Mouse (Mus musculus): ENCODE measurements around the gene Gm17455.

Gene Gm17455

GRCm38 (mm10) chr10:60373937-60374578 is 25.5 kb upstream of the Gm17455 start:
- peak; percentile 53 to 83 for DNase-seq

DNA sequence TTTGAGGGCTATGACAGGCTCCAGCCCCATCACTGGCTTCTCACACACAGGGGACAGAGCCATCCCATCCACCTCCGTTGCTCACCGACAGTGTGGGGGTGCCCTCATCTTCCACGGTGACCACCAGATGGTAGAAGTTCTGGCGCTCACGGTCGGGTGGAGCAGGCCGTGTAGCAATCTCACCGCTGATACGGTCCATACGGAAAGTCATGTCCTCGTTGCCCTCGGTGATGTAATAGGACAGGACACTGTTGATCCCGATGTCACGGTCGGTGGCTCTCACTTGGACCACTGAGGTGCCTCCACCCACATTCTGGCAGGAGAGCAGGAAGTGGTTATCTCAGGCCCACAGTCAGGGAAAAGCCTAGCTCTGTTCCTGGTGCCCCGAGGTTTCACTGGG is 22.8 kb upstream of the Gm17455 start:
- DNase-seq, result no peak

GRCm38 (mm10) chr10:60379419-60379957 is 20.0 kb upstream of the Gm17455 start:
- DNase-seq, result no peak

GRCm38 (mm10) chr10:60380229-60380628 is 19.3 kb upstream of the Gm17455 start:
- no peak for DNase-seq

DNA sequence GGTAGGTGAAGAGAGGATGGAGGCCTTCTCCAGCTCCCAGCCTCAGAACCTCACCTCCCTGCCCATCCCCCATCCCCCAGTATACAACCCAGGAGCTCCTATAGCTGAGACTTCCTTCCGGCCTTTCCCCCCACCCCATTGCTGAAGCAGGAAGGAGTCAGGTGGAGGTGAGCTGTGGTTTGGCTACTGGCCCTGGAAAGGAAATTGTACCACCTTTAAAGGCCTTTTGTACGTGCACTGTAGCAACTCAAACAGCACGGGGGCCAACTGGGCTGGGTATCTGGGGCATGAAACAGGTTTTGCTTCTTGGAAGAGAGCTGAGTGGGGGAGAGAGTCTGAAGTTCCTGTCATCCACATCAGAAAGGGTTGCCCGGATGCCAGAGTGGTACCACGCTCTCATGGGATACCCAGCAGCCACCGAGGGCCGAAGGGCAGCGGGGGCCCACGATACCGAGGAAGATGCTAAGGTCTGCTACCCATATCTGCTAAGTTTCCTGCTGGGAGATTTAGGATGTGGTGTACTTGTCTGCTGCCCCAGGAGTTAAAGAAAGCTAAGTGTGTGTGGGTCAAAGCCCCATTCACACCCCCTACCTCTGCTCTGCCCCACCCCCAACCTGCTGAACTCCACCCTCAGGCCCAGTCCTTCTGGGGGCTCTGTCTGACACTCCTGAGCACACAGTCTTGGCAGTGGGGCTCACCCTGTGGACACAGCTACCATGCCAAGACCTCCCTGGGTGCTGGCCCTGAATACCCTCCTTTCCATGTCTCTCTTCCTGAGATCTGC is 18.2 kb upstream of the Gm17455 start:
- DNase-seq, result no peak

GRCm38 (mm10) chr10:60388332-60388731 is 11.2 kb upstream of the Gm17455 start:
- no peak for DNase-seq

DNA sequence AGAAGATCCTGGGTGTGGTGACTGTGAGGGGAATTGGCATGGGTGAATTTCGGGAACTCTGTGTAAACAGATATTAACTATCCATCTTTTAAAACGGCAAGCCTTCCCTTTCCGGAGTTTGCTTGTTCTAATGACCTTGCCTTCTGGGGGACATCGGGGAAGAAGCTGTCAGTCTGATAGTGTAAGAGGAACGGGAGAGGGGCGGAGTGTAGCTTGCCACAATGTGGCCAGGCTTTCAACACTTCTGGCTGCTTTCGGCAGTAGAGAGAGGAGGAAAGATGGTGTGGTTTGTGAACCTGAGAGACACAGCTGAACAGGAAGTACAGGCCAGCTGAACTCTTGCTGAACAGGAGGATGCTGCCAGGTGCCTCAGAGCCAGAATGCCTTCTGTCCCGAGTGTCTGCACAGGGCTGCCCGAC is 10.1 kb upstream of the Gm17455 start:
- peak in 1 of 2 experiments; percentile 9 for DNase-seq

DNA sequence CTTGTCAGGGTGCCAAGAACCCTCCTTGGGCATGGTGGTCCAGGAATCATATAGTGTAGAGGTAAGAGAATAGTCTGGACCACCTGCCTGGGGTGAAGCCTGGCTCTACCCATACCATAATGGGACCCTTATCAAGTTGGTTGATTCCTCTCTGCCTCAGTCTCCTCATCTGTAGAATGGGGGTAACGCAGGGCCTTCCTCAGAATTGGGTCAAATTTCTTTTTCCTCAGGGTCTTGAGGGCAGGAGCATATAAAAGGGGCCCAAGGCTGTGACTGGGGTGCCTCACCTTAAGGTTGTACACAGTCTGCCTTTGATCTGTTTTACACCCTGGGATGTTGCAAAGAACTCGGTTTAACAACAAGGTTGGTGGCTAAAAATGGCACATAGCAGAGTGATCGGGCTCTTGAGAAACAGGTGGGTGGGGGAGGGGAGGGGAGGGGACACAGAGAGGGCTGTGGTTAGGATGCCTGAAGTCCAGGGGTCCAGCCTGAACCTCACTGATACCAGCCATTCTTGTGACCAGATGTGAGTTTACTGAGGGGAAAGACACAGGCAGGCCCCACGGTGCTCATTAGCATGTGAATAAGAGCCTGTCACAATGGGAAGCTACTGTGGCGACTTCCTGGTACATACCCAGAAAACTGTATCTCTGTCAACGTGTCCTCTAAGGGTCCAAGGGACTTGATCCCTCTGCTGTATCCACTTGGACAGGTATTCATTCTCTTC is 9.2 kb upstream of the Gm17455 start:
- no peak for DNase-seq

DNA sequence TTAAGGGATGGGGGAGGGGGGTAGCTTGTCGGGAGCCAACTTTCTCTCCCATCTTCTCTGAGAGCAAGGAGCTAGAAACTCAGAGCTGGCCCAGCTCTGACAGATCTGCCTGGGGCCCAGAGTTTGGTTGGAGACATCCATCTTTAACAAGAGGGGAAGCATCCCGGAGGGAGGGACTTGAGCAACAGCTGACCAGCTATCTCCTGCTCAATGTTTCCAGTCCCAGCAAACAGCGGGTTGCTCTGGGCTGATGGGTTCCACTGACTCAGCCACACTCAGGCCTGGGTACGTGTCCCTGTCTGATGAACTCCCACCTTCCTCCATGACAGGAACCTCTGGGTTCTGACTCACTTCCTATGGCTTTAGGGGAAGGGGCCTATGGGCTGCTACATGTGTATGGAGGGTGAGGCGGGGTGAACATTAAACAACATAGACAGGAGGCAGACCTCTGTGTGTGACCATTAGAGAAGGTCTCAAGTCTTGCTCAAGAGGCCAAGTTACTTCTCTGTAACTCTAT is 8.6 kb upstream of the Gm17455 start:
- no peak for DNase-seq

DNA sequence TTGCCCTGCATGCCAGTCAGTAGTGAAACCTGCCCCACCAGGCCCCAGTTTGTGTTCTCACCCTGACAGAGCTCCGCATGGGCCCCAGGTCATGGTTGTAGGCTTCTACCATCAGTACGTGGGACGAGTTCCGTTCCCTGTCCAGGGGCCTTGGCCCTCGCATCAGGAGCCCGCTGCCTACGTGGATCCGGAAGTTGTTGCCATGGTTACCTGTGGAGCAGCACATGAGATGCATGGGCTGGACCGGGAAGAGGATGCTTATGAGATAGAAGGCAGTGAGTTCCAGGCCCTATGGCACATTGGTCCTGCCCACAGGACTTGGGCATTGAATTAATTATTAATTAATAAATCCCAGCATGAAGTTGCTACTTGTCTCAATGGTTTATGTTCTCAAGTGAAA is 7.9 kb upstream of the Gm17455 start:
- DNase-seq, result no peak

DNA sequence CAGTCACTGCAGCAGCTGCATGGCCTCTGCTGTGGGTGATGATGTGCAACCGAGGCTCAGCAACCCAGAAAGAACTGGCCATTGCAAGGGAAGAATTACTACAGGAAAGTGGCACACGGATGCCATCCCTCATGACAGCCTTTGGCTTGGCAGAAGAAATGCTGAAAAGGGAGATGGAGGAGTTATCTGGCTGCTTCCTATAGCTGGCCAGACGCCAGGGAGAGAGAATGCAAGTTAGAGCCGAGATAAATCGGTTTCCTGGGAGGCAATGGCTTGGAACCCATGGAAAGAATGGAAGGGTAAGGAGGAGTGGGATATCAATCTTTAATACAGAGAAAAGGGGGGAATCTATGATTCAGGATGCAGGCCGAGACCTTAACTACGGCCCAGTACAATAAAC is 4.6 kb upstream of the Gm17455 start:
- no peak for DNase-seq

DNA sequence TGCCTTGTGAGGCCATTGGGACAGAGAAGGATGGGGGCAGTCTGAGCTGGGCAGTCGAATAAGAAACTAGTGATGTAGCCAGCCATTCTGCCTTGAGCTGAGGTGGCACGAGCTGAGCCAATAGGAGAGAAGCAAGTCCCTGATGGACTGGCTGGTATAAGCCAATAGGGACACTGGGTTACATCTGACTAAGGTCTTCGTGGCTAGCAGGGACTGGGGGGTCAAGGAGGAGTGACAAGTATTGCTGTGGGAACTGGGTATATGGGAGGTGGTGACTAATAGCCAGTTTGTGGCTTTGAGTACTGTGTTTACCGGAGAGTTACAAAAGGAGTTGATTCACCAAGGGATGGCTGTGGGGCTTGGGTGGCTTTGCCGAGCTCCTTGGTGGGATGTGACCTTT is 3.9 kb upstream of the Gm17455 start:
- DNase-seq, result no peak

DNA sequence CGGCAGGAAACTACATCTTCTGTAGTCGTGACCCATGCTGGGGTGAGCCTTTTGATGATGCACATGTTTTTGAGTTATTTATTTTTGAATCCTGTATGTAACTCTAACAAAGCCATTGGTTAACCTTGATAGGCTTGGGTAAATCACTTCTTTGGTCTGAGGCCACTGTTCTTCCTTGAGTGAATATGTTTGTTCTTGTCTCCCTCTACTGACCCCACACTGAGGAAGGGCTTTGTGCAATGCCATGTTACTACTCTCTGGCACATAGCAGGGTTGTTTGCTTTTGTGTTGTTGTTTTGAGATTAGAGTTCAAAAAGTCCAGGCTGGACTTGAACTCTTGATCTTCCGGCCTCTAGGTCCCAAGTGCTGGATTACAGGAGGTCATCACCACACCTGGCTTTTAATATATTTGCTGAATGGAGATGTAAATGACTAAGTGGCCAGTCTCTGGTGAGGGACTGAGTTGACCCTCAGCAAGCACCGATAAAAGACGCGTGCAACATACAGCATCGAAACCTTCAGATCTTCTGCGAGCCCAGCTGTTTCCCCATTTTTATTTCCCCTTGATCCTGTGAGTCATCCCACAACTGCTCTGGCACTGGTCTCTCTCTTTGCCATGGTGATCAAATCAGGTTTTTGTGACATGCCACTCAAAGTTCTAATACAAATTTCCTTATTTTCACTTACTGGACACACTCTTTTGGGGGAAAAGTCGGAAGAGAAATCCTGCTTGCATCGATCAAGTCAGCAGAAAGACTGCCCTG is 1.3 kb upstream of the Gm17455 start:
- DNase-seq, result no peak

- DNase-seq, result no peak
Measured at GRCm38 (mm10) chr10:60400507-60401295, 1.2 kb downstream of the Gm17455 start.

DNA sequence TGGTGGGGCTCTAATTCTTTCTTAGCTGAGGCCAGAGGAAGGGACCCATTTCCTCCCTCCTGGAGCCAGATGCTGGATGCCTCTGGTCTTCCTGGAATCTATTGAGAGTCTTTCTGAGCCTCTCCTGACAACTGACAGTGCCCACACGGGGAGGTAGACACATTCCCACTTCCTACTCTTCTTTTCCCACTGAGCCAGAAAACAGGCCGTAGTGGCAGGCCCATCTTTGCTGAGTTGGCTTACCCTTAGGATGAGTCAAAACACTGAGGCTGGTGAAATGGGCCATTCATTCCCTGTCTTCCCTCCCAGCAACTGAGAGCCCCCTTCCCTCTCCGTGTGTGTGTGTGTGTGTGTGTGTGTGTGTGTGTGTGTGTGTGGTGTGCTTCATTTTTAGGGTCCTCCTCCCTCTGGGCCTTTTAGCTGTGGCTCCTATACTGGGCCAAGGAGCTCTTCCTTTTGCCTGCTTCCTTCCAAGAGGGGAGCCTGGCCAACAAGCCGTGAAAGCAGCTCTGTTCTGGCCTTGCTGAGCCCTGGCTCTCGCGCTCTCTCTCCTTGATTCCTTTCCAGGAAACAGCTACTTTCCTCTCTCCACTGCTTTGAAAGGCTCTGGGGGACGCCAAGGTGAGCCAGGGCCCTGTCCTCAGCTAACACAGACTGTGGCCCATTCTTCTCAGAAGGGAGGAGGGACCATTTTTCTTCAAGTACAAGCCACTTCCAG is 6.1 kb downstream of the Gm17455 start:
- no peak for DNase-seq

- peak; percentile 56 to 73 for DNase-seq
Measured at GRCm38 (mm10) chr10:60407831-60408230, 8.3 kb downstream of the Gm17455 start.

- no peak for DNase-seq
Measured at GRCm38 (mm10) chr10:60411794-60412193, 12.3 kb downstream of the Gm17455 start.

GRCm38 (mm10) chr10:60413756-60414155 is 14.2 kb downstream of the Gm17455 start:
- DNase-seq, result no peak

DNA sequence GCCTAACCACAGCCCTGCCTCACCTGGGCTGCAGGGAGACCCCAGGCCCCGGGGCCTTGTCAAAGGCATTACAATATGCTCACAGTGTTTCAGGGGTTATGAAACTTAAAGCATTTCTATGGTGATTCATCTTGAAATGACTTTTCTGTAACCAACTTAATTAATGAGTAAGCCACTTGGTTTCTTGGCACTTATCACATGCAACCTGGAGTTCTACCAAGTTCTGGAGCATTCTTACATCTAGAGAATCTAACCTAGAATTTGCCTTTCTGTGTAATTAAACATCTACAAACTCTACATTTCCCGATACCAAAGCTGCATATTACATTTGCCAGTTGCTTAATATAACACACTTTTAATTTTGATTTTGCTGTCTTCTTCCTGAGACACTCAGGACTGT is 17.5 kb downstream of the Gm17455 start:
- DNase-seq, result no peak

DNA sequence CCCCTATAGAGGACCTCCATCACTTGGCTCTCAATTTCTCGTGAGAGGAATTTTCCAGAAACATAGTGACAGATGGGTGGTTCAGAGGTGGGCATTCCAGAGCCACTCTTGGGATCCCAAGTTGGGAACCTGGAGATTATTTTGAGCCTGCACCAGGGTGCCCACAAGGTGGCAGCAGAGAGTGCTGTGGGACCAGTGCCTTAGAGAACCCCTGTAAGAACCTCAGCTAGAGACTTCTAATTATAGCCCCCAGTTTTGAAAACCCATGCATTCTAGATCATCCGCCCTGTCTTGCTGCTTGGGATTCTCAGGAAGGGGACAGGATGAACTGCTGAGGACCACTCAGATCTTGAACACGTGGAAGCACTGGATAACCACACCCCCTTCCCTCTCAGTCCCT is 18.6 kb downstream of the Gm17455 start:
- DNase-seq, result peak; percentile 65 to 82

GRCm38 (mm10) chr10:60419624-60420023 is 20.1 kb downstream of the Gm17455 start:
- no peak for DNase-seq

Data from kidney, postnatal 25 days (tissue).